Mouse (Mus musculus): ENCODE data around the gene Set. TPM values are rescaled to one million over a fixed set of nuclear protein-coding genes. Genes with fewer than 3 reads are reported as not detected.

The Set gene
- total and polyA plus RNA-seq, 3 experiments = 250 to 973 (median 580) TPM

DNA sequence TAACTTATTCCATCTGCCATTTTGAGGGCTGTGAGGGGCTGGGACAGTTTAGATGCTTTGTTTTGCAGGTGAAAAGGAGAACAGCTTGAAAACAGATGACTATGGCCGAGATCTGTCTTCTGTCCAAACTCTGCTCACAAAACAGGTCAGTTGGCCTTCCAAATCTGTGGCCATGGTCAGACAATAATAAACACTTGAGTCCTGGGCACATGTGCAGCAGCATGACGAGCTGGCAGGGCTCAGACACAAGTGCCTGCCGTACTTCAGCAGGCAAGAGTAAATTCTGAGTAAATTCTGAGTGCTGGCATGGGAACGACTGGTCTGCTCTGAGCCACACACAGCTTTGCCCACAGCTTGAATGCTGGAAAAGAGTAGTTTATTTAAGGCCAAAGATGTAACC, 31.7 kb upstream of the Set start:
- H3K9ac ChIP-seq (ENCODE audit: control insufficient read depth, low read depth, low read length, poor library complexity, severe bottlenecking) = no peak overlapping the region
- no peaks in the 10 kb centered on the region for H3K79me2 ChIP-seq (ENCODE audit: control insufficient read depth, insufficient read depth, low read length, poor library complexity)
- no peaks in the 10 kb centered on the region for H3K9me3 ChIP-seq (replicated peaks; ENCODE audit: insufficient read depth, low read length)
- TF ChIP-seq GABPA (IDR thresholded peaks at IDR 0.05; ENCODE audit: low read depth, low read length) = no peak
- TF ChIP-seq ZKSCAN1 (IDR thresholded peaks at IDR 0.05; ENCODE audit: low read depth, low read length) = no peak
- TF ChIP-seq TBP (IDR thresholded peaks at IDR 0.05; ENCODE audit: low read depth, low read length) = no peak
- no peak for TF ChIP-seq POLR2A (IDR thresholded peaks at IDR 0.05; ENCODE audit: control insufficient read depth in 1 of 2, insufficient read depth in 1 of 2, low read depth in 1 of 2, low read length in 2 of 2, poor library complexity in 1 of 2)
- TF ChIP-seq MEF2A (IDR thresholded peaks at IDR 0.05; ENCODE audit: extremely low read depth, insufficient replicate concordance, low read depth, low read length, poor library complexity, severe bottlenecking) = no peak
- no peak for TF ChIP-seq HCFC1 (IDR thresholded peaks at IDR 0.05; ENCODE audit: low read depth, low read length)
- TF ChIP-seq USF1 (IDR thresholded peaks at IDR 0.05; ENCODE audit: low read depth, low read length) = no peak
- no peak for TF ChIP-seq MYB (IDR thresholded peaks at IDR 0.05; ENCODE audit: low read depth, low read length)
- TF ChIP-seq JUND (IDR thresholded peaks at IDR 0.05; ENCODE audit: low read depth, low read length) = no peak
- TF ChIP-seq TCF12 (IDR thresholded peaks at IDR 0.05; ENCODE audit: low read depth, low read length) = no peak
- TF ChIP-seq POLR2AphosphoS2 (IDR thresholded peaks at IDR 0.05; ENCODE audit: low read length) = no peak
- no peak for TF ChIP-seq ZC3H11A (IDR thresholded peaks at IDR 0.05; ENCODE audit: low read depth, low read length)
- no peak for TF ChIP-seq ZMIZ1 (IDR thresholded peaks at IDR 0.05; ENCODE audit: low read depth, low read length)
- TF ChIP-seq MYC (IDR thresholded peaks at IDR 0.05; ENCODE audit: low read depth, low read length) = no peak
- no peak for TF ChIP-seq MAZ (IDR thresholded peaks at IDR 0.05; ENCODE audit: low read depth, low read length)
- DNase-seq (ENCODE audit: low read depth, low spot score) = no peak
- no peak overlapping the region for H3K4me3 ChIP-seq (ENCODE audit: control insufficient read depth in 1 of 2, insufficient read depth in 1 of 2, low read depth in 2 of 2, low read length in 2 of 2)
- no peaks in the 10 kb centered on the region for H3K27me3 ChIP-seq (ENCODE audit: control insufficient read depth in 1 of 2, insufficient read depth in 2 of 2, low read length in 2 of 2)
- H3K36me3 ChIP-seq (ENCODE audit: control insufficient read depth in 1 of 2, insufficient read depth in 2 of 2, low read length in 2 of 2) = no peaks in the 10 kb centered on the region; a peak in 1 of 4 replicates
- H3K4me1 ChIP-seq (ENCODE audit: control insufficient read depth in 1 of 2, insufficient read depth in 2 of 2, low read length in 2 of 2) = no peaks in the 10 kb centered on the region
- H3K27ac ChIP-seq (ENCODE audit: control insufficient read depth, low read depth, low read length) = no peak overlapping the region

- Histone ChIP-seq H3K4me3 (ENCODE audit: control insufficient read depth in 1 of 2, insufficient read depth in 1 of 2, low read depth in 2 of 2, low read length in 2 of 2) (no peak overlapping the region), H3K4me1 (ENCODE audit: control insufficient read depth in 1 of 2, insufficient read depth in 2 of 2, low read length in 2 of 2) (no peaks in the 10 kb centered on the region), H3K27ac (ENCODE audit: control insufficient read depth, low read depth, low read length) (no peak overlapping the region), H3K36me3 (ENCODE audit: control insufficient read depth in 1 of 2, insufficient read depth in 2 of 2, low read length in 2 of 2) (peaks cover 0 to 2% of the 10 kb centered on the region in 2 experiments; a peak in 1 of 4 replicates), H3K79me2 (ENCODE audit: control insufficient read depth, insufficient read depth, low read length, poor library complexity) (no peaks in the 10 kb centered on the region), H3K9me3 (replicated peaks; ENCODE audit: insufficient read depth, low read length) (no peaks in the 10 kb centered on the region), H3K27me3 (ENCODE audit: control insufficient read depth in 1 of 2, insufficient read depth in 2 of 2, low read length in 2 of 2) (no peaks in the 10 kb centered on the region), H3K9ac (ENCODE audit: control insufficient read depth, low read depth, low read length, poor library complexity, severe bottlenecking) (no peak overlapping the region)
- no peak for TF ChIP-seq MAX (IDR thresholded peaks at IDR 0.05; ENCODE audit: low read length)
- no peak for TF ChIP-seq MAFK (IDR thresholded peaks at IDR 0.05; ENCODE audit: borderline replicate concordance, low read depth, low read length)
- no peak for TF ChIP-seq NRF1 (IDR thresholded peaks at IDR 0.05; ENCODE audit: insufficient read depth, low read depth, low read length, poor library complexity, severe bottlenecking)
- TF ChIP-seq RCOR1 (IDR thresholded peaks at IDR 0.05; ENCODE audit: low read depth, low read length) = no peak
- TF ChIP-seq JUND (IDR thresholded peaks at IDR 0.05; ENCODE audit: low read depth, low read length) = no peak
- TF ChIP-seq CHD1 (IDR thresholded peaks at IDR 0.05; ENCODE audit: low read depth, low read length) = no peak
- TF ChIP-seq E2F4 (IDR thresholded peaks at IDR 0.05; ENCODE audit: borderline replicate concordance, low read depth, low read length) = no peak
- no peak for TF ChIP-seq KAT2A (conservative IDR thresholded peaks at IDR 0.05; ENCODE audit: low read depth, low read length)
- no peak for TF ChIP-seq MYB (IDR thresholded peaks at IDR 0.05; ENCODE audit: low read depth, low read length)
- TF ChIP-seq CHD2 (IDR thresholded peaks at IDR 0.05; ENCODE audit: low read length) = no peak
- no peak for TF ChIP-seq USF2 (IDR thresholded peaks at IDR 0.05; ENCODE audit: borderline replicate concordance in 1 of 2, insufficient read depth in 1 of 2, low read depth in 1 of 2, low read length in 2 of 2)
- TF ChIP-seq MYC (IDR thresholded peaks at IDR 0.05; ENCODE audit: low read depth, low read length) = no peak
- TF ChIP-seq TCF12 (IDR thresholded peaks at IDR 0.05; ENCODE audit: low read depth, low read length) = no peak
- no peak for TF ChIP-seq POLR2AphosphoS2 (IDR thresholded peaks at IDR 0.05; ENCODE audit: low read length)
- TF ChIP-seq CTCF (IDR thresholded peaks at IDR 0.05 in 2 of 3, conservative IDR thresholded peaks at IDR 0.05 in 1 of 3; ENCODE audit: control insufficient read depth in 1 of 3, insufficient read depth in 1 of 3, low read depth in 2 of 3, low read length in 3 of 3, poor library complexity in 1 of 3, severe bottlenecking in 1 of 3) = no peak
- TF ChIP-seq USF1 (IDR thresholded peaks at IDR 0.05; ENCODE audit: low read depth, low read length) = no peak
- TF ChIP-seq MEF2A (IDR thresholded peaks at IDR 0.05; ENCODE audit: extremely low read depth, insufficient replicate concordance, low read depth, low read length, poor library complexity, severe bottlenecking) = no peak
- DNase-seq (ENCODE audit: low read depth, low spot score) = no peak
Measured at GRCm38 (mm10) chr2:30026997-30027396, 30.2 kb upstream of the Set start.
